Mouse (Mus musculus) megakaryocyte progenitor cell, adult 5-6 weeks (primary cell): ENCODE results near the gene Gm37240. TPM values are rescaled to one million over a fixed set of nuclear protein-coding genes. Genes with fewer than 3 reads are reported as not detected.
"Not testable (repeated sequence)": the region's sequence is repeated elsewhere in the genome, so short reads cannot be mapped to it uniquely, and the experiment has no call there.

Experiments
- ATAC-seq: replicated peaks from 2 replicates; pipeline ENCODE4 v1.8.0; 2016; ENCODE audit warnings: mild to moderate bottlenecking, moderate TSS enrichment, inconsistent platforms; ENCODE audit not compliant: poor library complexity
- total RNA-seq, 2 experiments: library from RNA; stranded (forward) in 1 of 2; stranded (reverse) in 1 of 2; fragments of 157-497, 149-512 nt in 1 of 2; fragments of 200-1000 nt in 1 of 2; gene quantifications; 2 replicates each; pipeline versions ENCODE4 v1.2.3 to v1.2.4; 2015 to 2017

Gm37240 gene
- total RNA-seq, 2 experiments from 2014 or later: not detected

DNA sequence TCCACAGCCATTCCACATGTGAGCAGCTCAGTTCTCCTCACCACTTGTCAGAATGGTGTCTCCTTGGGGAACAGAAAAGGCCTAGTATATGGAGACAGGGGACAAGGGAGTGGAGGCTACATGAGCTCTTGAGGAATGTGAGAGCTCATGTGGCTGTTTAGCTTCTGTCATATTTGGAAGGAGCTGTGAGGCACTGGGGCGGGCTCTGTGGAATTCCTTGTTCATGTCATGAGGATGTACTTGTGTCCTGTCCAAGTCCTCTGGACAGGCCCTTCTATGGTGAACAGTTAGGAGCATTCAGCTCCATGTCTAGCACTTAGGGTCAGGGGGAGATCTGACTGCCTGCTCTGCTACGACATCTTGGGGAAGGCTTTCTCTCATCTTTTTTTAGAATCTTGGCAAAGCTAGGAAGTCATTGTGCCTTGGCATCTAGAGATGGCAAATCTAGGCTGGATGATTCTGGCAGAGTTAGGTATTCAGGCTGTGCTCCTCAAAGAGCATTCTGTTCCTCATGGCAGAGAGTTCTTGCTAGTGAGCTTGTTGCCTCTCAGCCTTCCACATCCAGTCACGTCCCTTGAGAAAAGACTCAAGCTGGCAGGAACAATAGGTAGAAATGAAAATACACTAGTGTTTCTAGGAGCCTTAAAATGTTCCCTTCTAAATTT lies 297.1 kb downstream of the Gm37240 start:
- no peak for ATAC-seq

DNA sequence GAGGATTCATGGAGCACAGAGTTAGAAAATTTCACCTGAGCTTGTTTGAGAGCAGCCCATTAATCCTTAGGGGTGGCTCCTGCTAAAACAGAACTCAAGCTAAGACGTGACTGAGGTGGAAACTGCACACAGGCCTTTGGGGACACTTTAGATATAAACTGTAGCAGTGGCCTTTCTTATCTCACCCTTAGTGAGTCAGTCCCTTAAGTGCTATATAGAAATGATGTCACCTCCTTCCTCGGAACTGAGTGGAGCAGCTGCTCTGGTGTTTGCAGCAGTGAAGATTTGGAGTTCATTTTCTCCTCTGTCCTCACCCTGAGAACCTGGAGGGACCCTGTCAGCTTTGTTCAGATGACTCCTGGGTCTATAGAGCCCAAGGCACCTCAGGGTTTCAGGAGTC lies 298.6 kb downstream of the Gm37240 start:
- peak; percentile 48; the same call in 1 of the 2 replicates for ATAC-seq

DNA sequence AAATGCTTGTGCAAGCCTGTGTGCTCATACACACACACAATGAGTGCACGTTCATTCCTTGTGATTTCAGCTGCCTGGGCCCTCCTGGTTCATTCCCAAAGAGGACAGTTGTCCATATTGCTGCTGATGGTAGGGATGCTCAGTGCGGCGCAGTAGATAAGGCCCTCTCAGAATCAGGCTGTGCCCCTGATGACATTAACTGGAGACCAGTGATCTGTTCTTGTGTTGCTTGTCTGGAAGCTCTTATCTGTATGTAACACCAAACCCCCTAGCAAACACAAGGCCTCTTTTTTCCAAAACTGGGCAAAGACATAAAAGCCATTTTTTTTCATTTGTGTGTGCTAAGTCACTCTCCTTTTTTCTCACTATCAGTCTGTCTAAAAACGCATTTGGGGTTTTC lies 302.4 kb downstream of the Gm37240 start:
- ATAC-seq: peak; percentile 87

DNA sequence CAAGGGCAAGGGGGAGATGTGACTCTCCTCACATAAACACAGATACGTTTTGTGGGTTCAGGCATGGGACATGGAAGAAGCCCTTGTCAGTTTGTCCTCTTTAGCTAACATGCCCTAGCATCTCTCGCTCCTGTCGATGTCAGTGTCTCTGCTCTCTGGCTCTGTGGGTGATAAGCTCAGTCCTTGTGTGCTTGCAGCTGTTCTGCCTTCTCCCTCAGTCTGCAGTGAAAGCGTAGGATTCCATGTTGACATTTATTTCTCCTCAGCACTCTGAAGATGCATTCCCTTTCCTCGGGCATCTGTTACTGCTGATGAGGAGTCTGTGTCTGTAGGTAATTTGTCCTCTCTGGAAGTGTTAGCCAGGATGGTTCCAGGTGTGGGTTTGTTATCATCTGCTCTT lies 304.1 kb downstream of the Gm37240 start:
- ATAC-seq: no peak

DNA sequence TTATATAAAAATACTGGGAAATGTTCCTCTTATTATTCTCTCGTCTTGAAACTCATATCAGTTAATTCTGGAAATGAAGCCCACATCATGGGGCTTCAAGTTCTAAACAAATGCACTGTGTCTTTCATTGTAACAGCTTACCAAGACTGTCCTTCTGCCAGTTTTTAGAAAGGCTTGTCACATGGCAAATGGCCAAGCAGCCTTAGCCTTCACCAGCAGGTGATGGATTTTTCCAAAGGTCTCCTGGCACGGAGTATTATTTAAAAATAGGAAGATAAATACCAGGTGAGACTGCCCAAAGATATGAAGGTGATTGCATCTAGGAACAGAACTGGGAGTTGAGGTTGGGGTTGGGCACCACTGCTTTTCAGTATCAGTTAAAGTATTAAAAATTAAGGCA lies 304.6 kb downstream of the Gm37240 start:
- ATAC-seq: no peak

DNA sequence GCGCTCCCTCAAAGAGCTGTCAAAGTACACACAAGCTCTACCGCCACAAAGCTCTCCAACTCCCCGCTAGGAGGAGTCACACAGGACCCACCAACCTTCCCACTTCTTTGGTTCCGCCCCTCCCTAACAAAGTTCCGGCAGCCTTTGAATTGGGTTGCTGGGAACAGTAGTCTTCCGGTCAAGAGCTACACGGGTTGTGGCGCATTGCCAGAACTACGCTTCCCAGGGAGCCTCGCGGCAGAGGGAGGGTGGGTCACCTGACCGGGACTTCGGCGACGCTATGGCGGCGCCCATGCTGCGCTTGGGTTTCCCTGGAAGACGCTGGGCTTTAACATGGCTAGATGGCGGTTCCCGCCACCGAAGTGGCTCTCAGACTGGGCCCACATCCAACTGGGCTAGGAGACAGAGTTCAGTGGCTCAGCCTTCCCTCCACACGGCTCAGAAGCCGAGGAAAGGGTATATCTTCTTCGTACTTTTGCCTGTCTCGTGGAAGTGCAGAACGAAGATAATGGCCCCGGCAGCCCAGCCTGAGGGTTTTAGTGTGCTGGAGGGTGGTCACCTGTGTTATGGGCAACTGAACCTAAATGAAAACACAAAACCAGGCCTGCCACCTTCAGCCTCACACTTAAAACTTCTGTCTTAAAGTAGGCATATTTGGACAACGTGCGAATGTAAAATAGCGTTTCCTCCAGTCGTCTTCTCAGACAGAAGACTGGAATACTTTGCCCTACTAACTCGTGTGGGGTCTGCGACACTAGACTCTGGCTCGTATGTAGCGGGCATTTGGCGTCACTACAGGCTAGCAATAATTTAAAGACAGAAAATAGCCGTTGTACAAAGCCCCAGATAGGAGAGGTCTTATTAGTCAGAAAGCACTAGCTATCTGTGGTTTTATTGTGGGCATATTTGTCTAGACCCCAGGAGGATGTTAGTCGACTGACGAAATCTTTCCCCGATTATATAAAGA lies 313.2 kb downstream of the Gm37240 start, which contains the start of gene Gatb:
Gatb (plus strand) TSS at position 256 of the 967 bp plus-strand sequence.
- peak; percentile 97 for ATAC-seq

DNA sequence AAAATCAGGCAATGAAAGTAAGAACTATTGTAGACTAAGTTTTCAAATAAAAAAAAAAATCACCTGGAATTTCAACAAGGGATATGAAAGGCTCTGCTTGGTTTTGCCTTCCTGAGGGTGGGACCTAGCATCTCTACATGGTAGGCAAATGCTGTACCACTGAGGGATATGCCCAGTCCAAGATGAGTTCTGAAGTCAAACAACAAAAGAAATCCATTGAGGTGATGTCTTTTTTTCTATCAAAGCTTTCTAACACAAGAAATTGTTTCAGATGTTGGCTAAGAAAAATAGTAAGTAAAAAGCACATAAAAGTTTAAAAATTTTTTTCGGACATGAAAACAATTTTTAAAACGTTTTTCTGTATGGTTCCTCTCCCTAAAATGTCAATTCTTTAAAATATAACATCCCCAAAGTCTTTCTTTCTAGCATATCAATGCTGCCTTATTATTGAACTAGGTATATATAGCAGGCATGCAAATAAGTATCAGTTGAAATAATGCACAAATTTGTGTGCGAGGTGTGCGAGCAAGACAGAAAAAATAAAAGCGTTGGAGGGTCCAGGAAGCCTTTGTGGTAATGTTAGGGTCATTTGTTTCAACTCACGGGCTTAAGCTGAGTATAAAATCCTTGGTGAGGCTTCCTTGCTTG lies 314.0 kb downstream of the Gm37240 start:
- ATAC-seq: no peak

DNA sequence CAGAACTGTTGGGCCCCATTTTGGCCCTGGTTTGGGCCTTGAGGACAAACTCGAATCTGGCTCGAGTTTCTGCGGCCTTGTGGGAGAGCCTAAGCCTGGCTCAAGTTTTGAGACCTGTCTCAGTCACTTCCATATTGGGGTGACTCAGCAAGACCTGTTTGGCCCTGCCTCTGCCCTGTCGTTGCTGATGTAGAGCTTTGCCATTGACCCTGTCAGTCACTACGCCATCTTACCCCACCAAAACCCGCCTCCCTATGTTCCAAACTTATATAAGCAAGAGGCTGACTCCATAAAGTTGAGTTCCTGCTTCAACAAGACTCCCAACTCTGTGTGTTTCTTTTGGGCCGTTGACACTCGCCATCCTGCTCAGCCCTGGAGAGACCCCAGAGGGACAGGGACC lies 314.8 kb downstream of the Gm37240 start:
- ATAC-seq: not testable (repeated sequence)

DNA sequence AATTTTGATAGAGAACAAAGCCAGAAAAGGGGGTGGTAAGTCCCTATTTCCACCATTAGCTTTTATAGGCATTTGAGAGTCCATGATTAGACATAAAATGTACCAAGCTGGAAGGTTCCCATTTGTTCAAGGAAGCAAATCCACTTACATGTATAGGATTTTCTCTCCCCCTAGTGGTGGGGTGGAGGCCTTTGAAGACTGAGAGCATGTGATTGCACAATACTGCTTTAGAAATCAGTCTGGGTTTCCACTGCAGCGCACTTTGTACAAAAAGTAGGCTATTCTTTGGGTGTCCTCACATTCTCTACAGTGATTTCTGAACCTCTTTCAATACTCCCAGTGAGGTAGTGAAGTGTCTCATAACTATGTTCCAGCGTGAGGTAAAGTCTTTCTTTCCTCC lies 316.0 kb downstream of the Gm37240 start:
- peak; percentile 65 for ATAC-seq

DNA sequence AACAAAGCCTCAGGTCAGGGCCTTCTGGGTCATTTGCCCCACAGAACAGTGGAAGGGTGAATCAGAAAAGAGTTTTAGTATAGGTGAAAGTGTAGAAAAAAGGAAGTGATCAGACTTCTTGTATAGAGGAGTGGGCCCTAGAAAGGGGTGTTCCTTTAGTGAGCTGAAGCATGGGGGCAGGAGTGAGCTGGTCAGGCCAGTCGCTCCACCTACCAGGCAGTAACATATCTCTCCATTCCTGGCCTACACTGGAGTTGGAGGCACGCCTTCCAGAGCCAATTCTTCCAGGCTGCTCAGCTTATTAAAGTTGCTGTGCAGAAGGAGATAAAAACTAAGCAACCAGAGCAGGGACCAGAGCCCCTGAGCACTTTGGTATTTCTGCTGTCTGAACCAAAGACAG lies 322.7 kb downstream of the Gm37240 start:
- no peak for ATAC-seq

DNA sequence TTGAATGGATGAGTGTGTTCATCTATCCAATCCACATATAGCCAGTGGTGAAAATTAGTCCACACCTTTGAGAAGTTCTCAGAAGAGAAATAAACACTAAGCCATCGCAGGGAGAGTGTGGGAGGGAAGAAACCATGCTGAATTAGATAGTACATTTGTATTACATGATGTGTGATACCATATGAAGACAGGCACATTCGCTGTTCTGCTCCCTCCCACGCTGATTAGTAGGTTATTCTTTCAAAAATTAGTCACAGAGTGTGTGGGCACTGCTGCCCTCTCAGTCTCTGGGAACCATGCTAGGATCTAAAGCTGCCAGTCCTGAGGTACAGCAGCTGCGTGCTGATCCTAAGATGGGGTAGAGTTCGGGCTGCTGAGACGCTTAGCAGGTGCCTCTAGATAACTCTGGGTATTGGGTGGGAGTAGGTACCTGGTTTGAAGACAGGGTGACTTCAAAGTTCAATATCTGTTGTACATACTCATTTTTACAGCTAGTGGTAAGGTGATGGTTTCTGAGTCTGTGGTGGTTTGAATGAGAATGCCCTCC lies 333.5 kb downstream of the Gm37240 start:
- ATAC-seq: no peak

DNA sequence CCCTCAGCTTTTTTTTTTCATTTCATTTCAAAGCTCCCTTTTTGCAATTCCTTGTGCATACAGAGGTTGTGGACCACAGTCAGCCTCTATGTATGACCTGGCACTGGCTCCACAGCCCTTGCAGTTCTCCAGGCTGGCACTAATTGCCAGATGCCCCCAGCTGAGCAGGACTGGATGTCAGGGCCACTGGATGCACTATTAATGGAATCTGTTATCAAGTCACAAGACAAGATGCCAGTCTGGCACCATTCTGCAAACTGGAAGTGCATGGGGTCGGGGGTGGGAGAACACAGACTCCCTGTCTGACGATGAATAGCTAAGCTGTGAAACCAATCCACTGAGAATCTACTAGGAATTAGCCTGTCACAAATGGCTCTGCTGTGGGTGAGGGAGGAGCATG lies 336.0 kb downstream of the Gm37240 start:
- no peak for ATAC-seq

DNA sequence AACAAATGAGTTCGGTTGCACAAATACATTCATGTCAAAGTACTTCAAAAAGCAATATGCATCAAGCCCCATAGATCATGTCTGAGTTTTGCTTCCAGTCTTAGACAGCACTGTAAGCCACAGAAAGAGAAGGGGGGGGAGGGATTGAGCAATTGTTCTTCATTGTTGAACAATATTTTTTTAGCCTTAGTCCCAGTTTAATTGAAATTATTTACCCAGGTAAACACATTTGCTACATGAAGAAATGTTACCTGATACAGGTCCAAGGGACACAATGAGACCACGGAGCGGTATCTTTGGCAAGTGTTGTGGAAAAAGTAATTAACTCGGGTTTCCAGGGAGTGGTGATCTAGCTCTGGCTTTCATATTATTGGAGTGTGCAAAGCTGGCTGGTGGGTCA lies 337.0 kb downstream of the Gm37240 start:
- ATAC-seq: no peak

DNA sequence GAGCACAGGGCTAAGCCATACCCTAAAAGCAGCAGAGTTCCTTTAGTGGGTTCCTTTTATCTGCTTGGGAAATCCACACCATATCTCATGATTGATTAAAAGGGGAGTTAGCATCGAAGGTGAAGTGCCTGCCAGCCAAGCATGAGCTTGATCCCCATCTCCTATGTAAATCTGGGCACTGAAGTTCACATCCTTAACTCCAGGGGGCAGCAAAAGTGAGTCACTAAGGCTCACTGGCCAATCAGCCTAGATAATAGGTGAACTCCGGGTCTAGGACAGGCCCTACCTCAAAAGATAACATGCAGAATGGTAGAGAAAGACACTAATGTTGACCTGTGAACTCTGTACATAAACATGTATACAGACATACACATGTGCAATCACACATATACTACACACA lies 343.7 kb downstream of the Gm37240 start:
- ATAC-seq: peak; percentile 44; the same call in 1 of the 2 replicates

DNA sequence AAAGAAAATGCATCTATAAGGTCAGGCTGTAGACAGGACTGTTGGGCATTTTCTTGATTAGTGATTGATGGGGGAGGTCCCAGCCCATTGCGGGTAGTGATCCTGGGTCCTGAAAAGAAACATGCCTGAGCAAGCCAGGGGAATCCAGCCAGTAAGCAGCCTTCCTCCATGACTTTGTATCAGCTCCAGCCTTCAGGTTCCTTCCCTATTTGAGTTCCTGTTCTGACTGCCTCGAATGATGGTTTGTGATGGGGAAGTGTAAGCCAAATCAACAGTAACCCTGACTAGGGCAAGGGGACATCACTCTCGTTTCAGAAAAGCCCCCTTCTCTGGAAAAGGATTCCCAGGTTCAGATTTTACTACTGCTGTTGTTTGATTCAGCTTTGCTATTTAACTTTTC lies 344.6 kb downstream of the Gm37240 start:
- ATAC-seq: peak; percentile 80

DNA sequence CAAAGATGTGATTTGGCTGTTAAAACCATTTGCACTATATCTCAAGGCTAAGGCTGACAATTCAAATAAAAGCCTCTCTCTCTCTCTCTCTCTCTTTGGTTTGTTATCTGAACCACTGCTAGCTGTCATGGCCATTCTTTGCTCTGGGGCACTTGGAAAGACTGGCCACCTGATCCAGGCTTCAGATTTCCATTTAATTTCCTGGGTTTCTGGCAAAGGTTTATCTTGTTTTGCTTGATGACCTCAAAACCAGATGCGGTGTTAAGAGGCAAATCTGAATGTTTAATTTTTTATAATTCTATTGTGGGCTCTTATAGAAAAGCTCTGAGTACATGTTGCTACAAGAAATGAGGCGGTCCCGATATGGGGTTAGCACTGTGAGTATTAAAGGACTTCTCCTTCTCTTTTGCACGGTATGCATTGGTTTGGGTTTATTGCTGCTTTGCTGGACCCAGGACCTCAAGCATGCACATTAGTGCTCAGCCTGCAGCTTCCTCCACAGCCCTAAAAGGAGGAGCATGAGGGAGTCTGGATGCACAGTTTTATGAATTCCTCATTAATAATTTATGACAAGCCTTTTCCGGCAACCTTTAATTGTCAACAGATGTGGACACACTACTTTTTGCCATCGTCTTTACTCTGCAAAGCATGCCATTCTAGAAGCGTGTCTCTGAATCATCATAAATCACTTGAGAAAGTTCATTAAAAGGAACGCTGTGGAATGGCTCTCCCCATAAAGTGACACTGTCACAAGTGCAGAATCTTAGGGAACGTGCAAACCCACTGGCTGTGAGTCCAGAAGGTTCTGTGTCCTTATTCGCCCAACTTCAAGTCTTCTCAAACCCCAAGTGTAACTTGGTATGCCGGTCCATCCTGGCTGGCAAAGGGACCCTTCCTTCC lies 351.4 kb downstream of the Gm37240 start:
- ATAC-seq: no peak

DNA sequence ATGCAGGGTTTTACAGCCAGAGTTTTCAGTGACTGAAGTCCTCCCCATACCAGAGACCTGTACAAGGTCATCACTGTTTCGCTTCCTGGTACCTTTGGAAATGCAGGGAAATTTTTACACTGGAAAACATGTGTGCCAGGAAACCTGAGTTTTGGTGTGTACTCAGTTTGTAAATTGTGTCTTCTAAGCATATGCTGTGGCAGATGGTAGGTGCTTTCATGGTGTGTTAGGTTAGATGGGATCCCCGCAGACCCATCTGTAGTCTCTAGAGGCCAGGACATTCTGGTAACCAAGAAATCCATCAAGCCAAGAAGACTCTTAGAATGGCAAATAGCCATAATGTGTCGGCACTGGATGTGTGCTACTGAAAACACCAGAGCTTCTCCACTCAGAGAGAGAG lies 352.3 kb downstream of the Gm37240 start:
- no peak for ATAC-seq

DNA sequence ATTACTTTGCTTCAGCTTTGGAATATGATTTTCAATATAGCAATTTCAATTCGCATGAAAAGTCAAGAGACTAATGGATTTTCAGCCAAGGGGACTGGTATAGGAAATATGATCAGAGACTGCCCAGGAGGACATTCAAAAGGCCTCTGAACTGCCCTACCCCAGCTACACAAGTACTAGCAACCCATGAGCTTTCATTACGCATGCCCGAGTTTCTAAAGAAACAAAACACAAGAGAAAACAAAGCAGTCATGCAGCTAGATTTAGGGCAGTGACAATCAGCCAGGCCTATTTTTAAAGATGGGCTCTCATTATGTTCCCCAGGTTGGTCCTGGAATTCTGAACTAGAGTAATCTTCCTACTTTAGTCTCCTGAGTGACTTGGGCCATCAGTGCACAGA lies 354.9 kb downstream of the Gm37240 start:
- ATAC-seq: no peak

DNA sequence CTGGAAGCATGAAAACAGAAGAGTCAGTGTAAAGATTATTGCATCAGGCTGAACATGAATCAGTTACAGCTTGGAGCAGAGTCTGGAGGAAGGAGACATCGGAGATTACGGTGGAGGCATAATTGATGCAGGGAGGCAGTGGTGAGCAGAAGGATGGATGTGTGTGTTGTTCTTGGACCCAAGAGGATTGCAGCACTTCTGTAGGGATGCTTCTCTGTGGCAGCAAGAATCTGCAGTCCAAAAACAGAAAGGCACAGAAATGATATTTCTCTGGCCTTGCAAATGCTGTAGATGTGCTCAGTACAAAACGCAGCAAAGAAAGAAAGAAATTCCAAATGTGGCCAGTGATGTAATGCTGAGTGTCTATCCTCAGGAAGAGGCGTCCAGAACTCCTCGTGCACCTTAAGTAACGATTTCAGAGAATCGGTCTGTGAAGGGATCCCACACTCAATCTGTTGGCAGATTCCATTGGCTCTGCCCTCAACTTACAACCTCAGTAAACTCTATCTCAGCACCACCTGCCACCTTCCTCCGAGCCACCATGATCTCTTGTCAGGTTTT lies 356.6 kb downstream of the Gm37240 start:
- no peak for ATAC-seq
